Mouse (Mus musculus): ENCODE data around the gene Plekha1.

The Plekha1 gene

DNA sequence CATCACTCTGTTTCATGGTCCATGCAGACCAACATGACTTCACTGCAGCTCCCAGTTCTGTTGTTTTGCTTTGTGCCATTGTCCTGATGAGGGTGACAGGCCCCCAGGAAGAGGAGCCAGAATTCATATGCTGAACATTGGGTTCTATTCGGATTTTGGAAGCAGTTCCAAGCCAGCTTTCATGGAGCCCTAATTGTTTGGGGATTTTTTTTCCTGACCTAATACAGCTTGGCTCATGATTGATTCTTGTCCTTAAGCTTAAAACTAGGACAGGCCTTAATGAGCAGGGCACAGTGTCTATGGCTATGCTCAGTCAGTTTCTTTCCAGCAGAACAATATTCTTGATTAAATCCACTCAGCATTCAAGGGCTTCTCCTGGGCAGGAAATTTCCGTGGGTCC lies 52.7 kb downstream of the Plekha1 start:
- DNase-seq (ENCODE audit: low spot score): no peak

DNA sequence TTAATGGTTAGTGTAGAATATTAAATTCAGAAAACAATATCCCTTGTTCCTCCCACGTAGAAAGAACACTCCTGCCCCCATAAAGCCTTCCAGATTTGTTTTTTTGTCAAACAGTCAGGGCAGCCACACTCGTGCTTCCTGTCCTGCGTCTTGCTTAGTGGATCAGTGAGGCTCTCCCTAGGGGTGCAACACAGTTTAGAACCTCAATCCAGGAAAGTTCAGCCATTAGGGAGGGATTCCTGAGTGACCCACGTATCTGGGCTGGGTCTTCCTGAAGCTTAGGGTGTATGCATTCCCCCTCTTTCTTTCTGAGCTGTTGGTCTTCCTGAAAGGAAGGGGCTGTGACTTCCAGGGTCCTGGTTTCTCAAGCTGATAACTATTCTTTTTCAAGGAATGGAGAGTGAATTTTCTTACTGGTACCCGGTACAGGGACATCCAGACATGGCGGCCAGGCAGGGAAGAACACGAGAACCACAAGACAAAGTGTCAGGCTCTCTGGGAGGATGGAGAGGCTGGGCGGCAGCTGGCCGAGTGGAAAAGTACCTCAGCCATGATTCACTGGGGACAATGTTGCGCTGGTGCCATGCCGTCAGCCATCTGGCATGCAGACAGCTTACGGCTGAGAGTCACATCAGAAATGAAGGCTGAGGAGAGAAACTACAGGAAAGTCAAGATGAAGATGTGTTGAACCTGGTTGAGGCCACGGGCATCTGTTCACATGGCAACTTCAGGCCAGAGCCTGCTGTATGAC lies 57.6 kb downstream of the Plekha1 start:
- DNase-seq (ENCODE audit: low spot score): no peak

DNA sequence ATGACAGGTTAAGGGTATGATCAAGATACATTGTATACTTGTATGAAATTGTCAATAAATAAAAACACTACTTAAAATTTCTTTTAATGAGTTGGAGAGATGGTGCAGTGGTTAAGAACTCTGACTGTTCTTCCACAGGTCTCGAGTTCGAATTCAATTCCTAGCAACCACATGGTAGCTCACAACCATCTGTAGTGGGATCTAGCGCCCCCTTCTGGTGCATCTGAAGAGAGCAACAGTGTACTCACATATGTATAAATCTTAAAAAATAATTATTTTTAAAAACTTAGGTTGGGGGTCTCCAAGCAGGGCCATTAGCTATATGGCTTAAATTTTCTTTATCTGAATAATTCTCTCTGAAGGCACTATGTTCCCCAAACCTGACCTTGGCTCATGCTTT lies 64.8 kb downstream of the Plekha1 start:
- DNase-seq (ENCODE audit: low spot score): no peak

DNA sequence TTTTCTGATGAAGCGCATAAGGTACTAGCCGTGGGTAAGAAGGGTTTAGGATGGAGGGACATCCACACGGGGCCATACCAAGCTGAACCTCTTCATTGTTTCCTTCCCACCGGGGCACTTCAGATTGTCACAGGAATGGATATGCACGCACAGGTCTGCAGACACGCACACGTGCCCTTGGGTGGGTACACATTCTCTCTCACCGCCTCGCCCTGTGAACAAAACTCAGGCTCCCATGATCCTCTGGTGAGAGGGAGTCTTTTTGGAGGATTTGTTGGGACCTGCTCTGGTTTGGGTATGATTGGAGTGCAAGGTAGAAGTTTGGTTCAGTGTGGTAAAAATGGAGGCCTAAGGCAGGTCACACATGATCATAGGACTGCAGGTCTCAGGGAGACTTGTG lies 67.4 kb downstream of the Plekha1 start:
- no peak for DNase-seq (ENCODE audit: low spot score)

DNA sequence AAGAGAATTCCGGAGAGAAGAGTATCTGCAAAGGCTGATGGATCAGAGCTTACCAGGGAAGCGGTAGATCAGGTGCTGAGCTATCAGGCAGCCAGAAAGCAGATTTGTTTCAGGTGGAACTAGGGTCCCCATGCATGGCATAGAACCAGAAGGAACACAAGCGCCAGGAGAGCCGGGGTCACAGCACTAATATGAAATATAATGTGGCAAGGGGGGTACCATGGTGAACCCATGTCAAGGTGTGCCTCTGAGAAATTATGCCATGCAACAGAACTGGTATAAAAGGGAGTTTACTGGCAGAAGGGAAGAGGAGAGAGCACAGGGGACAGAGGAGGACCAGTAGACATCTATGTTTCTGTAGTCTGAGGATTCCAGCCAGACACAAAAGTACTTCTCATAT lies 69.1 kb downstream of the Plekha1 start:
- DNase-seq (ENCODE audit: low spot score): no peak

DNA sequence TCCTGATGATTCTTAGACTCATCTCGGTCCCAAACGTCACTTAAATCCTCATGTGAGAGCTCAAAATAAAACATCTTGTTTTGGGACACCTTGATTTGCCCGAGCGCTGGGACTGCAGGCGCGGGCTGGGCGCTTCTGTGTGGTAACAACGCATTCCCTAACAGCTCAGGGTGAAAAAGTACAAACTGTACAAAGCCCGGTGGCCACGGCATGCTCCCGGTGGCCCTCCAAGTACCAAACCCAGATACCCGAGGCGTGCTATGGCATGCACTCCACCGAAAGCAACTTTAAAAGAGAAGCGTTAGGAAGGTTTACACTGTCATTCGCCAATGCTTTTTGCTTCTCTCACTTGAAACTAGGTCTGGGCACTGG lies 69.9 kb downstream of the Plekha1 start:
- DNase-seq (ENCODE audit: low spot score): no peak

DNA sequence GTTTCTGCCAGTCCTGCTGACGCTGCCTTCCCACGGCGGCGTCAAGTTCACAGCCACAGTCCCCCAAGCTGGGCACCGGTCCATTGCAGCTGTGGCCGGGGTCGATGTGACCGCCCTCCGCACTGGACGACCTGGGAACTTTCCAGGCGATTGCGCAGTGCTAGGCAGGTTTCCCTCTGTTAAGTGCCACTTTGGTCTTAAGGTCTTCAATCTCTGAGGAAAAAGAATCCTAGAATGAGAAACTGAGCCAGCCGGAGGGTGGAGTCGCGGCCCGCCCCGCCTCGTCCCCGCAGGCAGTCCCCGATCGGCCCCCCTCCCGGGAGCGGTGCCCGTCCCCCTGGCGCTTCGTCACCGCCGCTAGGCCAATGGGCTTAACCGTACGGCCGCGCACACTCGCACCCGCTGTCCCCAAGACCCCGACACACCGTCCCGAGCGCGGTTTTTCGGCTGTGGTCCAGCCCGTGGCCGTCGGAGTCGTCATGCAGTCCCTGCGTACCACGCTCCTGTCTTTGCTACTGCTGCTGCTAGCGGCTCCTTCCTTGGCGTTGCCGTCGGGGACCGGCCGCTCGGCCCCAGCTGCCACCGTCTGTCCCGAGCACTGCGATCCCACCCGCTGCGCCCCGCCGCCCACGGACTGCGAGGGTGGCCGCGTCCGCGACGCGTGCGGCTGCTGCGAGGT lies 70.4 kb downstream of the Plekha1 start, which contains the start of gene Htra1:
Gene Htra1, plus strand, starts transcription at position 319 of the 679 bp plus-strand sequence.
- DNase-seq (ENCODE audit: low spot score): peak; percentile 68

DNA sequence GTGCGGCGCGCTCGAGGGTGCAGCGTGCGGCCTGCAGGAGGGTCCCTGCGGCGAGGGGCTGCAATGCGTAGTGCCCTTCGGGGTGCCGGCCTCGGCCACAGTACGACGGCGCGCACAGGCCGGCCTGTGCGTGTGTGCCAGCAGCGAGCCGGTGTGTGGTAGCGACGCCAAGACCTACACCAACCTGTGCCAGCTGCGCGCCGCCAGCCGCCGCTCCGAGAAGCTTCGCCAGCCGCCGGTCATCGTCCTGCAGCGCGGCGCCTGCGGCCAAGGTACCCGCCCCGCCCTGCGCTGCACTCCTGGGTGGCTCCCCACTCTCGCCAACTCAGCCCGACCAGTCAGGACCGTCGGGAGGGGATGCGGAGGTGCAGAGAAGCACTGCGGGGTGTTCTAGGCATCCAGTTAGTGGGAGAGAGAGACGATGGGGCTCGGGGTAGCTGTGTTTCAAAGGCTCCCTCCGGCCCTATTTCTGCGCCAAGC lies 71.0 kb downstream of the Plekha1 start:
- no peak for DNase-seq (ENCODE audit: low spot score)

DNA sequence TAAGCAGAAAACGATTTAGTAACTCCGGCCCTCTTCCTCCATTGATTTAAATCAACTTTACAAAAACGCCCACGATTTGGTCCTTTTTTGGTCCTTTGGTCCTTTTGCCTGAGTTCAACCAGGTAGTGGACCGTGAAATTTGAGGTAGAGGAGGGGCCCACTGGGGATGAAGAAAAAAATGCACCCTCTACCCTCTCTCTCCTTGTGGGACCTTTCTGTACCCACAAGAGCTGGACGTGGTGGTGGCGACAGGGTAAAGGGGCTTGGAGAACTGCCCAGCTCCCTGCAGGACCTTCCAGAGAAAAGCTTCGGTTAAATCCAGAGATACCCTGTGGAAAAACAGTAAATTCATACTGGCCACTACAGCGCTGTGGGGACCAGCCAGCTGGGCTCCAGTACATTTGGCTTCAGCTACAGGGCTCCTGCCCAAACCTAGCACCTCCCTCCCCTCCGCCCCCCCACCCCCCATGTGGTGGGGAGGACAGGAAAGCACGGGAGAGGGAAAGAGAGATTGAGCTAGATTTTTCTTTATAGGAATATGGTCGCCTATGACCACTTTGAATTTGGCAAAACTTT lies 71.8 kb downstream of the Plekha1 start:
- DNase-seq (ENCODE audit: low spot score): no peak

DNA sequence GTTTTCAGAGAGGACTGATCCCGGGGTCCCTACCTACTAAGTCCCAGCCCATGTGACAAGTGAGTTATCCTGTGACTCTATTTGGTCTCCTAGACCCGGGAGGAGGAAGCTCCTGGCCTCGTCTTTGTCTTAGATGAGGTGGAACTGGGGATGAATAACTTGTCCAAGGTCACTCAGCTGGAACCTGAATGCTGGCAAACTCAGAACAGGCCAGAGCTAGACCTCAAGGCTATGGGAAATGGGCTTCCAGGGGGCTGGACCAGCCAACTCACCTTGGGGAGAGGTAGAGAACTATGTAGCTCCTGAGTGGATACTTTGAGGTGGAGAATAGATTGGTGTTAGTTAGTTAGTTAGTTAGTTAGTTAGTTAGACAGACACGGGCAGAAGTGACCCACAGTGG lies 72.4 kb downstream of the Plekha1 start:
- no peak for DNase-seq (ENCODE audit: low spot score)

DNA sequence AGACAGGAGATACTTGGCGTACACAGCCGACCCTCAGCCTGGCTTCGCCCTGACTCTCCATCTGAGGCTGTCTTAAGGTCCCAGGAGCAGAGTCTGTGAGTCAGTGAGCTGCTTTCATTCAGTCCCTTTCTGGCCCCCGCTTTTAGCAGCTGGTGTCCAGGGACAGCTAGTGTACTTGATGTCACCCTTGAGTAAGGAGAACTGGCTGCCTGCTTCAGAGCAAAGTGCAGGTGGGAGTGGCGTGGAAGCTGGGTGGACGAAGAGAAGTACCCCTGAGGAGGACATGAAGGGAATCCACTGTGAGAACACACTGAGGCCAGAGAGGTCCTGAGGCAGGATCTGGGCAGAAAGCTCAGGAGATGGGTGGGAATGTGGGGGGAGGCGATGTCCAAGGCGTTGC lies 73.3 kb downstream of the Plekha1 start:
- DNase-seq (ENCODE audit: low spot score): no peak

DNA sequence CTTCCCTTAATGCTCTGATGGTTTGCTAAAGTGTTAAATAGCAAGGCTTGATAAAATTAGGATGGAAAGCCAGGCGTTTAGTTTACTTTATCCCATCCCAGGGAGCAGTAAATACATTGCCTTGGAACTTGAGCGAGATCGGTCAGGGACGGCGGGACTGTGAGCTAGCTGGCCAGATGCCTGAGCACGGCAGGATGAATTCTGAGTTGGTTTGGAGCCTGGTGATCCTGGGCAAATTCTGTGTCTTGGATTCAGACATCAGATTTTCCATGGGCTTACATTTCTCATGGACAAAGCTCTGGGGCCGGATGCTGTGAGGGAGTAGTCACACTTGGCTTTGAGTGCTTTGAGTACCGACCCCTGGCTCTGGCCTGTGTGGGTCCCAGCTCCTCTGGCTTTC lies 75.2 kb downstream of the Plekha1 start:
- no peak for DNase-seq (ENCODE audit: low spot score)

DNA sequence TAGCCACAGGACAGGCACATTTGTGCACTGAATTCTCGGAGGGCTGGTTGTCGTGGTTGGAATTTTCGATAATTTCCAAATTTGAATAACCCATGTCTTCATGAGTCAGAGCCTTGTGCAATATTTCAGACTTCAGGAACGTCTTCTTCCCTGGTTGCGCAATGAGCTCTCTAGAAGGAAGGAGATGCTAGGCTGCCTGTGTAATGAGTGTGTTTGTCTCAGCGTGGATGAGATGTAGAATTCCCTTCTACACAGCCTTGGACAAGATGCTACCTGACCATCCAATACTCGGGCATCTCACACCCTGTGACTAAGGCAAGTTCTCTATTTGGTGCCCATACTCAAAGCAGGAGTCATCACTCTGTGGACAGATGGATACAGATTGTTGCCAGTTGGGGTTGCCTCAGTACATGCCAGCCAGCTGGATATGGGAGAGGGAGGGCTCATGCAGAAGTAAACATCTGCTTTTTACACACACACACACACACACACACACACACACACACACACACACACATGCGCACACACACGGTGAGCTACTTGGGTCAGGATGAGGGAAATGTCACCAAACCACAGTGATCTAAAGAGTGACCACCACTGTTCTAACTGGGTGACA lies 77.8 kb downstream of the Plekha1 start:
- no peak for DNase-seq (ENCODE audit: low spot score)

DNA sequence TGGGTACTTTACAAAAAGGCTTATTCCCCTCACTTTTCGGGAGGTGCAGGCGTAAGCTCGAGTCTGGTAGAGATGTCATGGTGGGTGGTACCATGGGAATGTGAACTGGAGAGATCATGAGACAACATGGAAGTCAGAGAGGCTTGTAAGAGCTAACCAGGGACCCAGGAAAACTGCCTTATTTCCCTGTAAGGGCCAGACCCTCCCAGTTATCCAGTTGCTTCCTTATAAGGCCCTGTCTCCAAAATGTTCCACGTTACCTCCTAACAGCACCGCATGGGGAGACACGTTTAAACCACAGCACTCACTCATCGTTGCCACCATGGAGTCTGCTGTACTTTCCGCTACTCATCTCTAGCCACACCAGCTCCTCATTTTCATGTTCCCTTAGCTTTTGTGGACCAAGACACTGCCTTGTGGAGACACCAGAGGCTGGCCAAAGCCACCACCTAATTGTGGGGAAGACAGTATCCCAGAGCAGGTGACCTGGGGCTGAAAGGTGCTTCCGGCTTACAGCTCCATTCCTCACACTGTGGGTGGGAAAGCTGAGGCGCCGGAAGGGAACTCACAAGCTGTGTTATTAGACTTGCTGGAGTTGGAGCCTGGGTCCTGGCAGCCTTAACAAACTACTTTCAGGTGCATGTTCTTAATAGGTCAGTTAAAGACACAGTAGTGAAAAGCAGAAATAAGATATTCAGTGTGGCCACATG lies 79.4 kb downstream of the Plekha1 start:
- DNase-seq (ENCODE audit: low spot score): no peak

DNA sequence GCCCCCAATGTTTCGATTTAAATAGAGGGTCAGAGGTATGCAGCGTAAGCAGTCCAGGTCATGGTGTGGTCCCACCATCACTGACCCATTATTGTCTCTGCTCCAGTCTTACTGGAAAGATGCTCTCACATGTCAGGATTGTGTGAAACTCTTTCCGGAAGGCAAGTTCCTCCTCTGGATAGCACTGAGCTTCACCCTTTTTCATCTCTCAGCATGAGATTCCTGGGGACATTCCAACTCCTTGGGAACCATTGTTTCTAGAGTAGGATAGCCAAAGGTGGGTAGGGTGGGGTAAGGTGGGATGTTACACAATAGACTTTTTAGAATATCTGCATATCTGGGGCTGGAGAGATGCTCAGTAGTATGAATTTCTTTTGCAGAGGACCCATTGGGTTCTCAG lies 80.2 kb downstream of the Plekha1 start:
- DNase-seq (ENCODE audit: low spot score): no peak

DNA sequence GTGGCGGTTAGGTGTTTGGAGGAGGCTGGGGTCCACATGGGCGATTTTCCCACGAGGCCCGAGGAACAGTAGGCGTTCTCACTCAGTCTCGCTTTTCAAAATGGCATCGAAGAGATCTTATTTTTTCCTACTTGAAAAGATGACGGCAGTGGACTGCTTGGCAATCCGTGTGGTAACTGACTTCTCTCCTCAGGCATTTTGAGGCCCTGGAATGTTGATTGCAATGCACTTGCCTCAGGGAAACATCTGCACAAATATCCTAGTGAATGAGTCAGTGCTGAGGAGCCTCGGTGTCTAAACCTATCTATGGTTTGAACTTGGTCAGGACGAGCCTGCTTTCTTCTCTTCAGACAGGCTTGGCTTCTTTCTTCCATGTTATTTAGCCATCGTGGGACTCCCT lies 80.7 kb downstream of the Plekha1 start:
- DNase-seq (ENCODE audit: low spot score): no peak

DNA sequence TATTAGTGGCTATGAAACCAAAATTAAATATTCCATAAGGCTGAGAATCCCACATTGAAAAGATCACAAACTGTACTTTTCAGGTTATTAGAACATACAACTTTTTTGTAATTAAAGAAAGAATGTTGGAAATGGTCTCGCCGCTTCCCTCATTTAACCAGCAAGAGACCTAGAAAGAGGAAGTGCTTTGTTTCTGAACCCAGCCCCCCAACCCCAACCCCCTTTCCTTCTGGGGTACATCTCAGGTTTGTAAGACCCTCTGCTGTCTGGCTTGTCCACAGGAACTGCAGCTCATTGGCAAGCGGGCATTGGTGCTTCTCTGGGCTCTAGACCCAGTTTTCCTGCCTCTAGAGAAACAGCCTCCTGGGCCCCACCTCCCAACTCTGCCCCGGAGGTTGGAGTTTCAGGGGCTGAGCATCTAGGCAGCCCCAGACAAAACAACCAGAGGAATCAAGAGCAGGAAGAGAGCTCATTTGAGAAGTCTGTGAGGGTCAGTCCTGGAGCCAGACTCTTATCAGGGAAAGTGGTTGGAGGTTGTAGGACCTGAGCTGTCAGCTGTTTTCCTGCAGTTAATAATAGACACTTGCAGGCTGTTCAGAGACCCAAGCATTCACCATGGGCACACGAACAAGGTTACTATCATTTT lies 83.1 kb downstream of the Plekha1 start:
- DNase-seq (ENCODE audit: low spot score): no peak

DNA sequence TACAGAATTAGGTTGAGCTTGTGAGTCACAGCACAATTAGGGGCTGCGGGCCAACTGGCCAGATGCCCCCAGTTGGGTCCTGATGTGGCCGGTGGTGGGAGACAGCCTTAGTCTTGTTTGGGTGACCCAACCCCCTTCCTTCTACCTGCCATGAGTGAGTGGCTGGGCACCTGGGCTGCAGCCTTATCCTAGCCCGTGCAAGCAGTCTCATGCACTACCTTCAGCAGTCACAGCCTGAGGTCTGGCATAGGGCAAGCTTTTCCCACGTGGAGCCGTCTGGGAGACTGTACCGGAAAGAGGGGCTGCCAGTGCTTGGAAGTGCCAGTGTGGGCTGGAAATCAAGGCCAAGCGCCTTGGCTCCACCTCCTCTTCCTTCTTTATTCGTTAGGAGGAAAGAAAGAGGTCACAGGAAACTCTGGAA lies 83.8 kb downstream of the Plekha1 start:
- DNase-seq (ENCODE audit: low spot score): no peak

DNA sequence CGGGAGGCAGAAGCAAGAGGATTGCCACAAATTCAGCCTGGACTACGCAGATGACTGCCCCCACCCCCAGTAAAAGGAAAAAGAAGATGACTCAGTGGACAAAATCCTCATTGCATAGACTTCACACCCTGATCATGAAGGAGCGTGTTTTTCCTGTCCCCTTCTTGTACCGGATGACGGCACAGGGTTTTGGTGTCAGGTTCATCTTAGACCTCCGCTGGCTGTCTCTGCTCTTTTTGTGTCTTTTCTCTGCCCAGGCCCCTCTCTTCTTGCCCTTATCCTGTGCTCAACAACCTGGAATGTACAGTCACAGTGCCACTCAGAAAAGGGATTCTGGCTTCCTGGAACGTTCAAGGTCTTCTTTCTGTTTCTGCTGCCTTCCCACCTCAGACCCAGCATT lies 84.9 kb downstream of the Plekha1 start:
- DNase-seq (ENCODE audit: low spot score): no peak

DNA sequence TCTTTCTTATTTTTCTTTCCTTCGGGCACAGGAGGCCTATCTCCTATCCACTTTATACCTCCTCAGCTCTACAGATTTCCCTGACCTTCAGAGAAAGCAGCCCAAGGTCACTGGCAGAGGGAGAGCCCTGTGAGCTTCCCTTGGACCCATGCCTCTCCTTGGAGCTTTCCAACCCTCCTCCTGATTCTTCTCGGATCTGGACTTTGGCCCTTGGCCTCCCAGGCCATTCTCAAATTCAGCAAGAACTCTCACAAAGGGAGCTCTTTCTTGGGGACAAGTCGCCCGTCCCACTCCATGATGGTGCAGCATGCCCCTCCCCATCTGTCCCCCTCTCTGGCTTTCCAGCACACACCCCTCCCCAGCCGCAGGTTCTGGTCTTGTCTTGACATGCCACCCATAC lies 85.4 kb downstream of the Plekha1 start:
- no peak for DNase-seq (ENCODE audit: low spot score)

DNA sequence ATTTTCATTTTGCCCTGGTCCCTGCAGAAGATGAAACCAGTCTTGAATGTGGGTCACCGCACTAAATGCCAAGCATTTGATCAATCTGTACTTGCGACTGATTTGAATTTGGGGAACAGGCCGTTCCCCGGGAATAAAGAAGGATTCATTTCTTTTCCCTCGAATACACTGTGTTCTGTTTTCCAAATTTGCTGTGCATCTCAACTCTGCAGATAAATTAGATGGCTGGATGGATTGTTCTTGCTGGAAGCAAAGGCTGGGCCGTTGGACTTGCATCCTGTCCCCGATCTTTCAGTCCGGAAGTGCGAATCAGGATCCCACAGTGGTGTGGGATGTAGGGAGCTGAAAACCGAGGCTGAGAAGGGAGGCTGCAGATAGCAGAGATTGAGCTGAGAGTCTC lies 87.8 kb downstream of the Plekha1 start:
- no peak for DNase-seq (ENCODE audit: low spot score)

DNA sequence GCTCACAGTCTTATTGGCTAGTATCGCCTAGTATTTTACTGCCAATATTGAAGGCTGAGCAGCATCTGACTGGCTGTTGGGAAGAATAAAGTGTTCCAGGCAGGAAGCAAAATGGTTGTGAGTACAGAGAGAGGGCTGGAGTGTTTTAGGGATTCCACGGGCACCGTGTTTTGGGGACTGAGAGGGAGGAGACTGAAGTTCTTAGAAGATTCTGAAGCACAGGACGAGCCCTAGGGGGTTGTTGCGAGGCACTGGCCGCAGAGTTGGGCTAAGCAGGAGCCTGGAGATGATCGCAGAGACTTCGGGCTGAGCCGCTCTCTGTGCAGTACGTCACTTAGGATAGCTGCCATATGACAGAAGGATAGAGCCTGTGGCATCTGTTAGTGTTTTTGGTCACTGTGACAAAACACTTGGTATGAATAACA lies 88.6 kb downstream of the Plekha1 start:
- DNase-seq (ENCODE audit: low spot score): no peak
